Mouse (Mus musculus) pancreas, adult 10 weeks (tissue): Measurements from ENCODE around the gene Olfr129. TPM values are rescaled to one million over a fixed set of nuclear protein-coding genes. Genes with fewer than 3 reads are reported as not detected.

ENCODE experiments used
- polyA plus RNA-seq: library from polyadenylated mRNA; stranded (reverse); fragments of 350-450 nt; fragmentation: Illumina TruSeq; extraction: RNeasy Lipid Tissue Mini Kit (QIAGEN cat#74804); gene quantifications from one replicate; pipeline ENCODE4 v1.2.3, GENCODE M21; 2015; ENCODE audit warnings: low read depth, low replicate concordance; ENCODE audit not compliant: insufficient read depth

Gene Olfr129
- not detected for polyA plus RNA-seq

DNA sequence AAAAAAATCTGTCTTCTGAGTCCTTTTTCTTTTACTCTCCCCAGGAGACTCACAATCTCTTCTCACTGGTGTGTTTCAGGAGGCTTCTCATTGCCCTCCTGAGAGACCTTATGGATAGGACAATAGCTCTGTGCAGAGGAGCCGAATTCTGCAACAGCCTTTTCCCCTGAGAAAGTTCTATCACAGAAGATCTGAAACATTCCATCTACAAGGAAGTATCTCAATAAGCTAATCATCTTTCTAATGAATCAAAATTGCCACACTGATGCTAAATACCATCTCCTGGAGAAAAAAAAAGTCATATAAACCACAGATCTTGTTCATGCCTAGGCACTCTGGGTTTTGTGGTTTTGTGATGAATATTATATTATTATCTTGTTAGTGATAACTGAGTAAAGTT, at the start of gene Olfr129:
TSS of gene Olfr129 (minus strand) at position 101 of the 400 bp plus-strand sequence.

DNA sequence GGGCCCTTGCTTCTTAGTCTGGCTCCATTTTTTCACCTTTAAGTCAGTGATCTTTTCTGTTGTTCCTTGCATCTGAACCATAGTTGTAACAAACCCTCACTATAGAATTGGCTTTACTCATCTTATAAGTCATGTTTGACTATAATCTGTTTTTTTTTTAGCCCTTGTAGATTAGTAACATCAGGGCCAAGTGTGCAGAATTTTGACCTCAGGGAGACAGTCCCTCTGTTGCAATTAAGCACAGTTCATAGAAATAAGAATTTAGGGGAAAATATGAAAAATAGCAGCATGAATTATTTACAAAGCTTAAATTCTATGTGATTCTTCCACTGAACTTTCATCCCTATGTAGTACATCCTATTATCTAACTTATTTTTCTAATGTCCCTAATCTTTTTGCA, 28.7 kb upstream of the Olfr129 start, which contains the start of gene Olfr131:
TSS of gene Olfr131 (minus strand) at position 101 of the 400 bp plus-strand sequence.

DNA sequence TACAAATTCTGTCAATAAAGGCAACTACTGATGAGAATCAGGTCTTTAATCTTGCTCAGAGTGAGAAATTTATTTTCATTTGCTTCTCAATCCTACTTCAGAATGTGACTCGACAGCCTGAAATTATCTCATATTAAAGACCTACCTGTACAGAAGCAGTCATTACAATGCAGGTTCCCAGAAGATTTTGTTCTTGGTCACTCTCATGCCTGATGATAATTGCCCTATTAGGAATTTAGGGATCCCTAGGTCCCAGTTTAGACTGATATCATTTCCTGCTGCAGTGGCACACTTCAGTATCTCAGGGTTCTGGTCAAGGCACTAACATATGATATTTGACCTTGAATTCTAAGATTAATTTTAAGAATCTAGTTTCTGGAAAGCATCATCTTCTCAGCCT, 3.7 kb upstream of the Olfr129 start, which contains the start of gene Olfr130:
TSS of gene Olfr130 (plus strand) at position 301 of the 400 bp plus-strand sequence.

Other genes with a start within 250 kb of the Olfr129 start
- gene Olfr125, start 227.1 kb downstream of the Olfr129 start, polyA plus RNA-seq = not detected
- gene Olfr126, start 212.6 kb downstream of the Olfr129 start, polyA plus RNA-seq = not detected
- not detected for gene Olfr127, start 159.6 kb downstream of the Olfr129 start, polyA plus RNA-seq
- not detected for gene Olfr128, start 139.5 kb downstream of the Olfr129 start, polyA plus RNA-seq
- gene Olfr761, start 107.0 kb downstream of the Olfr129 start, polyA plus RNA-seq = not detected
- gene Olfr130, start 3.8 kb upstream of the Olfr129 start, polyA plus RNA-seq = not detected
- gene Olfr131, start 28.6 kb upstream of the Olfr129 start, polyA plus RNA-seq = not detected
- not detected for gene Olfr132, start 74.4 kb upstream of the Olfr129 start, polyA plus RNA-seq
- gene Olfr133, start 85.2 kb upstream of the Olfr129 start, polyA plus RNA-seq = not detected
- not detected for gene Olfr134, start 111.3 kb upstream of the Olfr129 start, polyA plus RNA-seq
- not detected for gene Olfr135, start 144.3 kb upstream of the Olfr129 start, polyA plus RNA-seq
- not detected for gene Olfr138, start 201.0 kb upstream of the Olfr129 start, polyA plus RNA-seq
- not detected for gene Olfr137, start 247.5 kb upstream of the Olfr129 start, polyA plus RNA-seq